Mouse (Mus musculus): ENCODE results near the gene Gdpd2. TPM values are rescaled to one million over a fixed set of nuclear protein-coding genes. Genes with fewer than 3 reads are reported as not detected.

Gdpd2 gene
- polyA plus RNA-seq, 1 experiment from 2014 or later = 7.7 TPM

GRCm38 (mm10) chrX:100741940-100742339, 12.3 kb downstream of the Gdpd2 start:
- no peak for ATAC-seq
- H3K36me3 ChIP-seq (ENCODE audit: control insufficient read depth, insufficient read depth) = no peaks in the 10 kb centered on the region
- H3K27me3 ChIP-seq (replicated peaks; ENCODE audit: control insufficient read depth, insufficient read depth, low read length) = no peaks in the 10 kb centered on the region
- TF ChIP-seq CTCF (IDR thresholded peaks at IDR 0.05; ENCODE audit: low read depth) = peak; percentile 68
- no peaks in the 10 kb centered on the region for H3K4me1 ChIP-seq (replicated peaks; ENCODE audit: control insufficient read depth, insufficient read depth, low read length)
- 0 out of 2 replicates have a peak, but pooled peaks cover 4% of the 10 kb centered on the region for H3K9me3 ChIP-seq (ENCODE audit: control insufficient read depth)
- 12% methylated on average over 10 of the region's 10 CpGs for WGBS
- no peak overlapping the region for H3K4me3 ChIP-seq (ENCODE audit: low read depth, low read length)
- no peak overlapping the region for H3K4me2 ChIP-seq (replicated peaks; ENCODE audit: low read depth)
- H3K27ac ChIP-seq (ENCODE audit: low read depth, low read length) = no peak overlapping the region
- H3K9ac ChIP-seq (ENCODE audit: low read depth, low read length) = no peak overlapping the region

GRCm38 (mm10) chrX:100765855-100766254, 36.2 kb downstream of the Gdpd2 start:
- no peaks in the 10 kb centered on the region for H3K36me3 ChIP-seq (ENCODE audit: control insufficient read depth, insufficient read depth)
- H3K9ac ChIP-seq (ENCODE audit: low read depth, low read length) = no peak overlapping the region
- no peak overlapping the region for H3K4me3 ChIP-seq (ENCODE audit: low read depth, low read length)
- H3K4me1 ChIP-seq (replicated peaks; ENCODE audit: control insufficient read depth, insufficient read depth, low read length) = no peaks in the 10 kb centered on the region
- H3K27me3 ChIP-seq (replicated peaks; ENCODE audit: control insufficient read depth, insufficient read depth, low read length) = 0 out of 2 replicates have a peak, but pooled peaks cover 3% of the 10 kb centered on the region
- no peak overlapping the region for H3K27ac ChIP-seq (ENCODE audit: low read depth, low read length)
- no peak for ATAC-seq
- no peak overlapping the region for H3K4me2 ChIP-seq (replicated peaks; ENCODE audit: low read depth)
- H3K9me3 ChIP-seq (ENCODE audit: control insufficient read depth) = no peaks in the 10 kb centered on the region
- 79% methylated on average over 6 of the region's 6 CpGs for WGBS
- peak; percentile 44 for TF ChIP-seq CTCF (IDR thresholded peaks at IDR 0.05; ENCODE audit: low read depth)

- TF ChIP-seq CTCF (IDR thresholded peaks at IDR 0.05; ENCODE audit: low read depth) = peak; percentile 63
- H3K27me3 ChIP-seq (replicated peaks; ENCODE audit: control insufficient read depth, insufficient read depth, low read length) = 0 out of 2 replicates have a peak, but pooled peaks cover 3% of the 10 kb centered on the region
- peak within 1 kb of the TSS; percentile 57 for H3K4me2 ChIP-seq (replicated peaks; ENCODE audit: low read depth)
- ATAC-seq = no peak
- no peaks in the 10 kb centered on the region for H3K9me3 ChIP-seq (ENCODE audit: control insufficient read depth)
- peak within 1 kb of the TSS; percentile 26 for H3K4me3 ChIP-seq (ENCODE audit: low read depth, low read length)
- 26% methylated on average over 26 of the region's 26 CpGs for WGBS
- no peak within 1 kb of the TSS for H3K9ac ChIP-seq (ENCODE audit: low read depth, low read length)
- H3K4me1 ChIP-seq (replicated peaks; ENCODE audit: control insufficient read depth, insufficient read depth, low read length) = no peaks in the 10 kb centered on the region
- H3K27ac ChIP-seq (ENCODE audit: low read depth, low read length) = no peak within 1 kb of the TSS
- H3K36me3 ChIP-seq (ENCODE audit: control insufficient read depth, insufficient read depth) = no peaks in the 10 kb centered on the region
Observed at GRCm38 (mm10) chrX:100767181-100767884, 37.7 kb downstream of the Gdpd2 start, which contains the start of gene Dlg3. Gene Dlg3 (plus strand): TSS chrX:100767722.

GRCm38 (mm10) chrX:100767885-100768626, 38.4 kb downstream of the Gdpd2 start:
- 33% methylated on average over 24 of the region's 36 CpGs for WGBS
- H3K36me3 ChIP-seq (ENCODE audit: control insufficient read depth, insufficient read depth) = no peaks in the 10 kb centered on the region
- H3K9me3 ChIP-seq (ENCODE audit: control insufficient read depth) = no peaks in the 10 kb centered on the region
- H3K4me2 ChIP-seq (replicated peaks; ENCODE audit: low read depth) = peak overlapping the region; percentile 57
- ATAC-seq = no peak
- no peak overlapping the region for H3K9ac ChIP-seq (ENCODE audit: low read depth, low read length)
- H3K4me3 ChIP-seq (ENCODE audit: low read depth, low read length) = peak overlapping the region; percentile 26
- no peaks in the 10 kb centered on the region for H3K4me1 ChIP-seq (replicated peaks; ENCODE audit: control insufficient read depth, insufficient read depth, low read length)
- TF ChIP-seq CTCF (IDR thresholded peaks at IDR 0.05; ENCODE audit: low read depth) = no peak
- 0 out of 2 replicates have a peak, but pooled peaks cover 3% of the 10 kb centered on the region for H3K27me3 ChIP-seq (replicated peaks; ENCODE audit: control insufficient read depth, insufficient read depth, low read length)
- no peak overlapping the region for H3K27ac ChIP-seq (ENCODE audit: low read depth, low read length)

GRCm38 (mm10) chrX:100769281-100769680, 39.6 kb downstream of the Gdpd2 start:
- no peaks in the 10 kb centered on the region for H3K4me1 ChIP-seq (replicated peaks; ENCODE audit: control insufficient read depth, insufficient read depth, low read length)
- no peaks in the 10 kb centered on the region for H3K36me3 ChIP-seq (ENCODE audit: control insufficient read depth, insufficient read depth)
- no peak for ATAC-seq
- no peak overlapping the region for H3K27ac ChIP-seq (ENCODE audit: low read depth, low read length)
- H3K4me3 ChIP-seq (ENCODE audit: low read depth, low read length) = no peak overlapping the region
- H3K9ac ChIP-seq (ENCODE audit: low read depth, low read length) = no peak overlapping the region
- TF ChIP-seq CTCF (IDR thresholded peaks at IDR 0.05; ENCODE audit: low read depth) = no peak
- H3K9me3 ChIP-seq (ENCODE audit: control insufficient read depth) = no peaks in the 10 kb centered on the region
- H3K4me2 ChIP-seq (replicated peaks; ENCODE audit: low read depth) = no peak overlapping the region
- WGBS = 93% methylated on average over 5 of the region's 5 CpGs
- H3K27me3 ChIP-seq (replicated peaks; ENCODE audit: control insufficient read depth, insufficient read depth, low read length) = 0 out of 2 replicates have a peak, but pooled peaks cover 3% of the 10 kb centered on the region

GRCm38 (mm10) chrX:100774341-100774811, 44.7 kb downstream of the Gdpd2 start:
- Histone ChIP-seq H3K9me3 (ENCODE audit: control insufficient read depth) (no peaks in the 10 kb centered on the region), H3K9ac (ENCODE audit: low read depth, low read length) (peak overlapping the region; percentile 53), H3K27me3 (replicated peaks; ENCODE audit: control insufficient read depth, insufficient read depth, low read length) (no peaks in the 10 kb centered on the region), H3K4me2 (replicated peaks; ENCODE audit: low read depth) (peak overlapping the region; percentile 67), H3K36me3 (ENCODE audit: control insufficient read depth, insufficient read depth) (no peaks in the 10 kb centered on the region), H3K4me3 (ENCODE audit: low read depth, low read length) (peak overlapping the region; percentile 43), H3K27ac (ENCODE audit: low read depth, low read length) (no peak overlapping the region), H3K4me1 (replicated peaks; ENCODE audit: control insufficient read depth, insufficient read depth, low read length) (no peaks in the 10 kb centered on the region)
- peak; percentile 32; the same call in 1 of the 2 replicates for ATAC-seq
- TF ChIP-seq CTCF (IDR thresholded peaks at IDR 0.05; ENCODE audit: low read depth) = peak; percentile 78
- WGBS = 19% methylated on average over 23 of the region's 23 CpGs
